Mouse (Mus musculus) neural tube, embryonic 13.5 days (tissue): Measurements from ENCODE around the gene Stpg3. TPM values are rescaled to one million over a fixed set of nuclear protein-coding genes. Genes with fewer than 3 reads are reported as not detected.

Source experiments
- ATAC-seq: fragments of 200-750 bp; cut with Nextera tagmentation; 2 replicates; pipeline ENCODE4 v1.8.0; 2017; ENCODE audit warnings: low read depth, mild to moderate bottlenecking, moderate TSS enrichment, moderate library complexity
- H3K27ac ChIP-seq: fragments of 300-500 bp; sonication (generic); replicated peaks from 2 replicates; pipeline ENCODE4 v1.5.1; 2015; ENCODE audit warnings: moderate library complexity, mild to moderate bottlenecking, inconsistent platforms
- H3K27me3 ChIP-seq: fragments of 300-500 bp; sonication (generic); 2 replicates; pipeline ENCODE4 v1.6.1; 2015; ENCODE audit warnings: mild to moderate bottlenecking, inconsistent platforms
- H3K36me3 ChIP-seq: fragments of 300-500 bp; sonication (generic); 2 replicates; pipeline ENCODE4 v1.6.1; 2015; ENCODE audit warnings: mild to moderate bottlenecking, inconsistent platforms
- H3K4me1 ChIP-seq: fragments of 300-500 bp; sonication (generic); replicated peaks from 2 replicates; pipeline ENCODE4 v1.6.1; 2015; ENCODE audit warnings: inconsistent platforms
- H3K4me2 ChIP-seq: fragments of 300-500 bp; sonication (generic); 2 replicates; pipeline ENCODE4 v1.6.1; 2015; ENCODE audit warnings: inconsistent platforms, mild to moderate bottlenecking, moderate library complexity
- H3K4me3 ChIP-seq: fragments of 300-500 bp; sonication (generic); 2 replicates; pipeline ENCODE4 v1.5.1; 2015; ENCODE audit warnings: mild to moderate bottlenecking, inconsistent platforms
- H3K9ac ChIP-seq: fragments of 300-500 bp; sonication (generic); 2 replicates; pipeline ENCODE4 v1.6.1; 2015; ENCODE audit warnings: moderate library complexity, mild to moderate bottlenecking, inconsistent platforms
- H3K9me3 ChIP-seq: fragments of 300-500 bp; sonication (generic); 2 replicates; pipeline ENCODE4 v1.6.1; 2016; ENCODE audit warnings: inconsistent platforms
- WGBS: fragments of 180-500 bp; shearing (Covaris S2); methylation state at CpG from one replicate; pipeline ENCODE4 v1.1.7; 2015; 5-methylcytosine and 5-hydroxymethylcytosine counted together
- polyA plus RNA-seq: library from polyadenylated mRNA; unstranded; fragments of >200 nt; fragmentation: Nextera tagmentation; extraction: Ambion mirVana; gene quantifications from 2 replicates; pipeline ENCODE4 v1.2.1, GENCODE M21; 2015

The Stpg3 gene
- polyA plus RNA-seq, 1 experiment from 2014 or later, result 0.15 TPM

DNA sequence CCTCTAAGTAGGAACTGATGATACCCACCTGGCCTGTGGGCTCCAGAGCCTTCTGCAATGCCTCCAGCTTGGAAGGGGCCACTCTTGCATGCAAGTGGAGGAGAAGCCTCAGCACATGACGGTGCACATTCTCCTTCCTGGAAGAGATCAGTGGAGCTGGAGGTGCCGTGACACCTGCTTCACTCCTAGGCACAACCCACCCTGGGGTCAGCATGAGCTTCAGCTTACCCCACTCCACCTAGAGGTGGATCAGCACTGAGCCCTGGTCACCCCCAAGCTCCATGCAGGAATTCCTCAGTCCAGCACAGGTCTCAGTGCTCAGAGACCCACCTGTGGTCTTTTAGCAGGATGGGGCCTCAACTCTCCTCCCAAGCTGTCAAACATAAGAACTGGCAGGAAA lies 13.8 kb downstream of the Stpg3 start:
- H3K9ac ChIP-seq, result no peak overlapping the region
- no peak overlapping the region for H3K4me2 ChIP-seq
- 86% methylated on average over 2 of the region's 2 CpGs for WGBS
- H3K4me1 ChIP-seq, result peaks cover 5% of the 10 kb centered on the region; the same call in 1 of the 2 replicates
- H3K36me3 ChIP-seq, result peaks cover 77% of the 10 kb centered on the region
- no peak for ATAC-seq
- no peaks in the 10 kb centered on the region for H3K9me3 ChIP-seq
- peaks cover 24% of the 10 kb centered on the region for H3K27me3 ChIP-seq
- H3K27ac ChIP-seq, result no peak overlapping the region
- H3K4me3 ChIP-seq, result no peak overlapping the region

DNA sequence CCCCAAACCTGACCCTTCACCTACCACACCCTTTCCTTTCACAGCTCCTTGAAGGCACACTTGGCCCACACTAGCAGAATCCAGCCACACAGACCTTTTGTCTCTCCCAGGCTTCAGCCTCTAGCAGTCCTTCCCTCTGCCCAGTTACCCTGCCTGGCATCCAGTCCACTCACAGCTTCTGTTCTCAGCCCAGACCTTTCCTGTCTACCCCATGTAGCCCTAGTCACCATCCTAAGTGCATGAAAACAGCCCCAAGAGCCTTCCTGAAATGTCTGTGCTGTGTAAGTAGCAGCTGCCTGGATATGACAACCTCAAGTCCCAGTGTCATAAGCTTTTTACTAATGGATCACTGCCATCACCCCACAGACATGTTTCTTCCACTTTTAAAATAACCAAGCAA lies 16.5 kb downstream of the Stpg3 start:
- H3K4me3 ChIP-seq, result no peak overlapping the region
- no peak overlapping the region for H3K9ac ChIP-seq
- no peak overlapping the region for H3K4me2 ChIP-seq
- no peak for ATAC-seq
- H3K27me3 ChIP-seq, result peaks cover 42% of the 10 kb centered on the region
- peaks cover 14% of the 10 kb centered on the region; the same call in 1 of the 2 replicates for H3K4me1 ChIP-seq
- H3K27ac ChIP-seq, result no peak overlapping the region
- H3K9me3 ChIP-seq, result no peaks in the 10 kb centered on the region
- H3K36me3 ChIP-seq, result peaks cover 50% of the 10 kb centered on the region

DNA sequence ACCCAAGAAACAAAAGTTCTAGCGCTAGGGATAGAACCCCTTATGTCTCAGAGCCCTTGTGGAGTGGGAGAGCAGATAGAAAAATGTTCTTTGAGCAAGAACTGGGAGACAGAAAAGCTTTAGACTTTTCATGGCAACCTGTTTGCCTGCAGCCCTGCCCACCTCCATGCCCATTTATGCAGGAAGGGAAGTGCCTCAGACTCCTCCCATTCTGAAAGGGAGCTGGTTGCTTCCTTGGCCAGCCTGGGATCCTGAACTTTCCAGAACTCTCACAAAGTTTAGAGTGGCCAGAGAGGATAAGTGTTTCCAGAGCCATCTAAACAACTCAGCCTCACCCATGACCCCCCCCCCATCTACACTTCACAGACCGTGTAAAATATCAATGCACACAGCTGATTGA lies 17.2 kb downstream of the Stpg3 start:
- 31% methylated on average over 2 of the region's 2 CpGs for WGBS
- H3K4me2 ChIP-seq, result no peak overlapping the region

DNA sequence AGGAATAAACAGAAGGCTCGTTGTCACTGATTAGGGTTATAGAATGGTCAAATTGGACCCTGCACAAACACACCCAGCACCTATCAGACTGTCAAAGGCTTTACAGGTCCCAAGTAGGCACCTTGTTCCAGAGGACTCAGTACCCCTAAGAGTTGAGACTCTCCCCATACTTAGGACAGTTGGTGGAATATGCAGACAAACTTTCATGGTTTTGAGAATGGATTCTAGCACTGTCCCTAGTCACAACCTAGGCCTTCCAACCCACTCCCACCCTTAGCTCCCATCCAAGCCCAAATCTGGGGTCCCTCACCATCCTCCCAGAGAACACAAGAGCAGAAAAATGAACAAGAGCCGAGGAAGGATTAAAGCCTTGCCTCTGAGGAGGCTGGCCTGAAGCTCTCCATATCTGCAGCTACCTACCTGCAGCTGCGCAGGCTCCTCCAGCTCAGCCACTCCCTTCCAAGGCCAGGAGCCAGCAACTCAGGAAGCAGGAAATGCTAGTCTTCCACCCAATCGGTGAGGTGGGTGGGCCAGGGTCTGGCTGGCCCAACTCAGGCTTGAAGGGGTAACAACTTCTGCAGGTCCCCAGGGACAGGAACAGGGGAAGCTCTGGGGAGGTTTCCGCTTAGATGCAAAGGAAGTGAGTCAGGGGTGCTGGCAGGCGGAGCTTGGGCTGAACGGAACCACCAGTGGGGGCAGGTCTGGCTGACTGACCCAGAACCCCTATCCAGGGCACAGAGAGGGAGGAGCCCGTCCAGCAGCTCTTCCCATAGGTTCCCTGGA lies 18.1 kb downstream of the Stpg3 start, which contains the start of gene Tor4a:
Gene Tor4a, minus strand, starts transcription at position 715 of the 783 bp plus-strand sequence.
- Histone ChIP-seq H3K4me1 (peaks cover 14% of the 10 kb centered on the region; the same call in 1 of the 2 replicates), H3K4me2 (peak within 1 kb of the TSS; percentile 37), H3K9me3 (no peaks in the 10 kb centered on the region), H3K9ac (no peak within 1 kb of the TSS), H3K4me3 (peak within 1 kb of the TSS; percentile 9; the same call in 1 of the 2 replicates), H3K27me3 (peaks cover 42% of the 10 kb centered on the region), H3K36me3 (peaks cover 35% of the 10 kb centered on the region), H3K27ac (no peak within 1 kb of the TSS)
- no peak for ATAC-seq
- 17% methylated on average over 8 of the region's 8 CpGs for WGBS

More for the DNA sequence above, 17.2 kb downstream of the Stpg3 start:
- Histone ChIP-seq H3K36me3 (peaks cover 43% of the 10 kb centered on the region), H3K27ac (no peak overlapping the region), H3K9ac (no peak overlapping the region), H3K9me3 (no peaks in the 10 kb centered on the region), H3K4me3 (no peak overlapping the region), H3K4me1 (peaks cover 14% of the 10 kb centered on the region; the same call in 1 of the 2 replicates), H3K27me3 (peaks cover 42% of the 10 kb centered on the region)
- ATAC-seq, result no peak

DNA sequence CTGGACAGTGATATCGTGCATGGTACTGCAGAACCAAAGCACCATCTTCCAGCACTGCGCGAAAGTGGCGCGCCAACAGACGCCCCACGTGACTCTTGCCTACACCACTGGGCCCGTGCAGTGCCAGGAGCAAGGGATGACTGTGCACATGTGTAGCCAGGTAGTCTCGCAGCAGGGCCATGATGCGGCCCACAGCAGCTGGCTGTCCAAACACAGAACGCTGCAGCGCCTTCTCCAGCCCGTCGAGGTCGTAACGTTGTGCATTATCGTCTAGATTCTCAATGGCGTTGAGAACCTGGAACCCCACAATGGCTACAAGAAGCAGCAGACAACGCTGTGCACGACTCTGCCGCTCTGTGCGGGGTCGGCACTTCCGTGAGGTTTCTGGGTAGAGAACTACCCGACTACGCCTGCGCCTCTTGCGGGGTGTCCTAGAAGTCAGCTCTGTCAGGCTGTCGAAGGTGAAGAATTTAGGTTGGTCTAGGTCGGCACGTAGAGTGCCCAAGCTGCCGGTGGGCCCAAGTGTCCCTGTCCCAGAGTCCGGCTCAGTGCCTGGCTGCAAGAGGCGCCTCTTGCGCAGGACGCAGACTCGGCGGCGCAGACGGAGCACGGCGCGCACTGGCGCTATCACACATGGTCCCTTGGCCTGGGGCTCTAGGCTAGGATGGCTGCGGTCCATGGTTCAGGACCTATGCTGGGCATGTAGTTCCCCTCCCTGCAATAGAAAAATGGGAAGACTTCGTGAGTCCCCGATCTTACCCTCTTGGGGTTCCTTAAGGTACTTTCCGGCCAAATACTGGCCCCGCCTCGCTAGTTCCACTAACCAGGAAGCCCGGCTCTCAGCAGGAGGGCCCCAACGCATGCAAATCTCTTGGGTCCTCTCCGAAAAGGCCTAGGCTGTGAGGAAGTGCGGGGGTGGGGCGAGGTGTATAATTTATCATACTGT lies 19.0 kb downstream of the Stpg3 start:
- H3K4me2 ChIP-seq, result peak overlapping the region; percentile 37
- H3K9ac ChIP-seq, result no peak overlapping the region
- peaks cover 14% of the 10 kb centered on the region; the same call in 1 of the 2 replicates for H3K4me1 ChIP-seq
- H3K36me3 ChIP-seq, result peaks cover 26% of the 10 kb centered on the region
- H3K27me3 ChIP-seq, result peaks cover 42% of the 10 kb centered on the region
- no peak for ATAC-seq
- 20% methylated on average over 55 of the region's 55 CpGs for WGBS
- H3K9me3 ChIP-seq, result no peaks in the 10 kb centered on the region
- no peak overlapping the region for H3K27ac ChIP-seq
- peak overlapping the region; percentile 9; the same call in 1 of the 2 replicates for H3K4me3 ChIP-seq

DNA sequence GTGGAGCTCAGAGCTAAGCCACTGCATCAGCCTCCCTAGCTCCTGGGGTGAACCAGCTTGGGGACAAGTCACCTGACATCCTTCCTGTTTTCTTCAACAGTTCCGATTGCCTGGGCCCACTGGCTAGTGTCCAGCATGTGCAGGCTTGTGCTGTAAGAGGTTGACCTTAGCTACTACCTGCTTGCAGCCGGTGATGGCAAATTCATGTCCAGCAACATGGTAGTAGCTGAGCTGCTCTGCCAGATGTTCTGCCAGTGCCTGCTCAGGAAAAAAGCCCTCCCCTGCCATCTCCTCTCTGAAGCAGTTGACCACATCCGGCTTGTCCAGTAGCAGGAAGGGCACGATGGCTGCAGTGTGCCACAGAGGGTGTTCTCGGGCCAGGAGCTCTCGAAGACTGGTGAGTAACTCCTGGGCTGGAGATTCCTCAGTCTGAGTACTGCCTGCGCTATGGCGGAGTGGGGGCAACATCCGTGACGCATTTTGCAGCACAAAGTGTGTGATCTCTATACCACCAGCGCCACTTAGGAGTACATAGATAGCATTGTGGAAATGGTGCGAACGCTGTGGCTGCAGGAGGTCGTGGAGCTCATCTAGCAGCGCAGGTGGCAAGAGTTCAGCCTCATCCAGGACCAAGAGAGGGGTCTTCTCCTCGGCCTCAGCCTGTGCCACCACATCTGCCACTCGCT lies 19.8 kb downstream of the Stpg3 start:
- Histone ChIP-seq H3K27me3 (peaks cover 42% of the 10 kb centered on the region), H3K4me3 (no peak overlapping the region), H3K36me3 (peaks cover 17% of the 10 kb centered on the region), H3K27ac (no peak overlapping the region), H3K9me3 (no peaks in the 10 kb centered on the region), H3K9ac (no peak overlapping the region), H3K4me2 (no peak overlapping the region; the same call in 1 of the 2 replicates), H3K4me1 (peaks cover 14% of the 10 kb centered on the region; the same call in 1 of the 2 replicates)
- 85% methylated on average over 17 of the region's 17 CpGs for WGBS
- no peak for ATAC-seq

DNA sequence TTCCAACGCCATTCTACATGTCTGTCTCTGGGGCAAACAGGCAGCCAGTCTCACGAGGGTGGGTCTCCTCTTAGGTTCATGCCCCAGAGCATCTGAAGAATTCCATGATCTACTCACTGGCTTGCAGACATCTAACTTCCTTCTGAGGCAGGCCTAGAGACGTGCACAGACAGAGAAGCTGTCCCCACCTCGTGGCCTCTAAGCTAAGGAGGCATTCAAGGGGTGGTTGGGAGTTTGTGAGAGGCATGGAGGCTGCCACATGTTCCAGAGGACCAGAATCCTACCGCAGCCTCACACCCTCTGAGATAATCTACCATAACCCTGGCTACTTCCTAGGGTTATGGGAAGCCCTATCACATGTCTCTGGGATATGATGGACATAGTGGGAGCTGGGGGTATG lies 20.4 kb downstream of the Stpg3 start:
- Histone ChIP-seq H3K27ac (no peak overlapping the region), H3K9ac (no peak overlapping the region), H3K36me3 (peaks cover 11% of the 10 kb centered on the region), H3K4me1 (peaks cover 14% of the 10 kb centered on the region; the same call in 1 of the 2 replicates), H3K9me3 (no peaks in the 10 kb centered on the region), H3K4me3 (no peak overlapping the region), H3K4me2 (no peak overlapping the region), H3K27me3 (peaks cover 42% of the 10 kb centered on the region)
- WGBS, result 78% methylated on average over 5 of the region's 5 CpGs
- ATAC-seq, result no peak

DNA sequence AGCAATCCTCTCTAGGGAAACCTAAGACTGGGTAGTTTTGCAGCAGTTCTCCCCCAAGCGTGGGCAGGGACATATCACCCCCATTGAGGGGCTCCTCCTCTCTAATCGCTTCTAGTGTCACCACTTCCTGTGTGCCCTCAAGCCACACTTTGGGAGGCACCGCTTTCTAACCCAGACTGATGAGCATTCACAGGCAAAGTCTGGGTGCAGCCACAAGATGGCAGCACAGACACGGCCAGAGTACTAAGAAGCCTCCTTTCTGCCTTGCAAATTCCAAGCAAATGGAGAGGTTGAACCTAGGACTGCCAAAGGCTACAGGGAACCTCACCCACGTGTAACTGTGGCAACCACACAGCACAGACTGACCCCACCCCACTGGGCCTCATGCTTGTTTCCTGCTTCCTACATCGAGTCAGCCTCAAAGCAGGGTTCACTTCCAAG lies 21.1 kb downstream of the Stpg3 start:
- 0 out of 2 replicates have a peak, but pooled peaks cover 4% of the 10 kb centered on the region for H3K36me3 ChIP-seq
- 3% methylated on average over 6 of the region's 6 CpGs for WGBS
- ATAC-seq, result peak; percentile 69
- H3K9me3 ChIP-seq, result no peaks in the 10 kb centered on the region
- peaks cover 42% of the 10 kb centered on the region for H3K27me3 ChIP-seq
- H3K4me2 ChIP-seq, result 0 out of 2 replicates have a peak overlapping the region, but pooled peaks have one; percentile 9
- no peak overlapping the region for H3K27ac ChIP-seq
- H3K4me3 ChIP-seq, result no peak overlapping the region
- H3K9ac ChIP-seq, result no peak overlapping the region
- H3K4me1 ChIP-seq, result peaks cover 14% of the 10 kb centered on the region; the same call in 1 of the 2 replicates

DNA sequence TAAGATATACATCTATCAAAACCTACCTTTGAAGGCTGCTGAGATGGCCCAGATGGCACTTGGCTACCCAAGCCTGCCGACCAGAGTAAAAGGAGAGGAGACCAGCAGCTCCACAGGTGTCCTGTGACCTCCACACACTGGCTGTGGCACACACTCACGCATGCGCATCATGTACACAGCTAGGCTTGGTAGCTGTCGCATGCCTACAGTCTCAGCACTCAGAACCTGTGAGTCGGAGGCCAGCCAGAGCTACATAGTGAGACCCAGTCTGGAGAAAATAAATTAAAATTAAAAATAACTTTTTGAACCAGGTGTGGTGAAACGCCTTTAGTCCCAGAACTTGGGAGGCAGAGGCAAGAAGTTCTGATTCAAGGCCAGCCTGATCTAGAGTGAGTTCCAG lies 26.6 kb downstream of the Stpg3 start:
- Histone ChIP-seq H3K27ac (no peak overlapping the region), H3K9ac (no peak overlapping the region), H3K4me3 (no peak overlapping the region), H3K9me3 (no peaks in the 10 kb centered on the region), H3K27me3 (no peaks in the 10 kb centered on the region), H3K36me3 (no peaks in the 10 kb centered on the region), H3K4me1 (peaks cover 40% of the 10 kb centered on the region), H3K4me2 (no peak overlapping the region)
- WGBS, result 80% methylated on average over 6 of the region's 6 CpGs
- no peak for ATAC-seq

DNA sequence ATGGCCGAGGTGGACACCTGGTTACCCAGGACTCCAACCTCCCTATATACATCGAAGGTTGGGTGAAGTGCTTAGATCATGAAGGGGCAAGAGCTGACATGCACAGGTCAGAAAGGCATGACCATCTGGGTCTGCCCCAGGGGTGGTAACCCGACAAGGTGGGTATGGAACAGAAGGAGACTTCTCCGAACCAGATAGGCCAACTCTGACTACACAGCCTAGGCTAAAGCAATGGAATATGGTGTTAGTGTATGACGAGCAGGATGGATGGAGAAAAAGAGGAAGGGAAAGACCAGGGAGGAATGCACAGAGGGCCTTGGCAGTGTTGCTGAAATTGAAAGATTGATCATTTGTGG lies 27.9 kb downstream of the Stpg3 start:
- Histone ChIP-seq H3K27me3 (no peaks in the 10 kb centered on the region), H3K4me2 (peak overlapping the region; percentile 79), H3K27ac (peak overlapping the region; percentile 95), H3K9me3 (no peaks in the 10 kb centered on the region), H3K36me3 (no peaks in the 10 kb centered on the region), H3K4me1 (peaks cover 53% of the 10 kb centered on the region), H3K4me3 (peak overlapping the region; percentile 51), H3K9ac (peak overlapping the region; percentile 81; the same call in 1 of the 2 replicates)
- WGBS, result 31% methylated on average over 5 of the region's 5 CpGs
- no peak; the same call in 1 of the 2 replicates for ATAC-seq
